Mouse (Mus musculus) heart, postnatal 0 days (tissue): Measurements from ENCODE around the gene Bckdhb. TPM values are rescaled to one million over a fixed set of nuclear protein-coding genes. Genes with fewer than 3 reads are reported as not detected.
"Not testable (repeated sequence)": the region's sequence is repeated elsewhere in the genome, so short reads cannot be mapped to it uniquely, and the experiment has no call there.

Source experiments
- ATAC-seq: fragments of 200-750 bp; cut with Nextera tagmentation; 2 replicates; pipeline ENCODE4 v1.8.0; 2017; ENCODE audit warnings: low read depth, moderate number of reproducible peaks, moderate library complexity; ENCODE audit not compliant: insufficient read depth
- DNase-seq: peaks from one replicate; pipeline ENCODE4 v3.0.0-alpha.2; 2016; ENCODE audit warnings: low spot score
- H3K27ac ChIP-seq: fragments of 300-500 bp; sonication (generic); 2 replicates; pipeline ENCODE4 v1.5.1; 2014; ENCODE audit warnings: low read depth, mild to moderate bottlenecking
- H3K27me3 ChIP-seq: fragments of 300-500 bp; sonication (generic); 2 replicates; pipeline ENCODE4 v1.6.1; 2014; ENCODE audit warnings: low read length, mixed read lengths; ENCODE audit not compliant: control insufficient read depth, insufficient read depth
- H3K36me3 ChIP-seq: fragments of 300-500 bp; sonication (generic); replicated peaks from 2 replicates; pipeline ENCODE4 v1.6.1; 2014; ENCODE audit warnings: low read length, mixed read lengths; ENCODE audit not compliant: control insufficient read depth, insufficient read depth
- H3K4me1 ChIP-seq: fragments of 300-500 bp; sonication (generic); 2 replicates; pipeline ENCODE4 v1.6.1; 2014; ENCODE audit warnings: antibody characterized with exemption; ENCODE audit not compliant: control insufficient read depth, insufficient read depth
- H3K4me2 ChIP-seq: fragments of 300-500 bp; sonication (generic); 2 replicates; pipeline ENCODE4 v1.6.1; 2014; ENCODE audit warnings: low read depth, mild to moderate bottlenecking, low read length, moderate library complexity
- H3K4me3 ChIP-seq: fragments of 300-500 bp; sonication (generic); 2 replicates; pipeline ENCODE4 v1.5.1; 2014; ENCODE audit warnings: low read depth, low read length
- H3K9ac ChIP-seq: fragments of 300-500 bp; sonication (generic); replicated peaks from 2 replicates; pipeline ENCODE4 v1.6.1; 2014; ENCODE audit warnings: low read depth, low read length, mixed read lengths
- H3K9me3 ChIP-seq: fragments of 300-500 bp; sonication (generic); replicated peaks from 2 replicates; pipeline ENCODE4 v1.6.1; 2016; ENCODE audit warnings: low read length; ENCODE audit not compliant: control insufficient read depth
- CTCF ChIP-seq: IDR thresholded peaks from 2 replicates; pipeline ENCODE4 v1.5.1; 2016; ENCODE audit warnings: antibody characterized with exemption, control low read depth, low read depth
- EP300 ChIP-seq: IDR thresholded peaks from 2 replicates; pipeline ENCODE4 v1.6.1; 2016; ENCODE audit warnings: antibody characterized with exemption, low read depth
- WGBS: fragments of 180-500 bp; shearing (Covaris S2); extraction: QIAGEN DNeasy Blood & Tissue Kit; methylation state at CpG from one replicate; pipeline ENCODE4 v1.1.7; 2014; 5-methylcytosine and 5-hydroxymethylcytosine counted together
- polyA plus RNA-seq: library from polyadenylated mRNA; unstranded; fragments of >200 nt; fragmentation: Nextera tagmentation; extraction: Ambion mirVana; gene quantifications from 2 replicates; pipeline ENCODE4 v1.2.1, GENCODE M21; 2015
- total RNA-seq: library from RNA; depleted of rRNA; stranded (reverse); fragments of >200 nt; gene quantifications from 2 replicates; pipeline ENCODE4 v1.2.3, GENCODE M21; 2014; ENCODE audit warnings: low replicate concordance

Gene Bckdhb
- total and polyA plus RNA-seq, 2 experiments from 2014 or later = 40.5 to 89.5 TPM

- TF ChIP-seq EP300 (no peak), CTCF (no peak)
- WGBS = 83% methylated on average over 5 of the region's 5 CpGs
- H3K4me2 ChIP-seq = peak overlapping the region; percentile 89
- no peaks in the 10 kb centered on the region for H3K27me3 ChIP-seq
- ATAC-seq (no peak), DNase-seq (no peak)
- no peaks in the 10 kb centered on the region for H3K36me3 ChIP-seq
- H3K4me3 ChIP-seq = peak overlapping the region; percentile 88
- no peak overlapping the region for H3K27ac ChIP-seq
- peaks cover 9% of the 10 kb centered on the region for H3K4me1 ChIP-seq
- no peaks in the 10 kb centered on the region for H3K9me3 ChIP-seq
- no peak overlapping the region for H3K9ac ChIP-seq
Measured at GRCm38 (mm10) chr9:83924356-83924755, 589 bp upstream of the Bckdhb start.

DNA sequence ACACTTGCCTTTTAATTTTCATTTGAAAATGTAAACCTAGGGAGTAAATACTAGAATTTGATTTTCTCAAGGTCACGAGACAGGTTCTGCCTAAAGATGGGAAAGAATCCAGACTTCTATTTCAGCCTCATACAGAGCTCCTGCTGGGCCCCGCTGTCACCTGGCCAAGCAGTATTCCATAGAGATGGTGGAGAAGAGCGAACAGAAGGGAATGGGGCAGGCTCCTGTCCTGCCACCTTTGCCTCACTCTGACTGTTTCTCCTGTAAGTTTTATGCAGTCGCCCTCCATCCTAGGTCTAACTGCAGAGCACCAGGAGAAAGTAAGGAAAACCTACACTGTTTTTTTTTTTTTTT, 720 bp downstream of the Bckdhb start:
- no peak for ATAC-seq
- H3K36me3 ChIP-seq = no peaks in the 10 kb centered on the region
- H3K4me2 ChIP-seq = peak overlapping the region; percentile 89
- H3K27me3 ChIP-seq = no peaks in the 10 kb centered on the region
- WGBS = 41% methylated on average over 4 of the region's 4 CpGs
- no peak for DNase-seq
- H3K9me3 ChIP-seq = no peaks in the 10 kb centered on the region
- H3K4me1 ChIP-seq = peaks cover 9% of the 10 kb centered on the region
- H3K27ac ChIP-seq = peak overlapping the region; percentile 77; the same call in 1 of the 2 replicates
- H3K9ac ChIP-seq = peak overlapping the region; percentile 78
- no peak for TF ChIP-seq EP300
- no peak for TF ChIP-seq CTCF
- peak overlapping the region; percentile 88 for H3K4me3 ChIP-seq

DNA sequence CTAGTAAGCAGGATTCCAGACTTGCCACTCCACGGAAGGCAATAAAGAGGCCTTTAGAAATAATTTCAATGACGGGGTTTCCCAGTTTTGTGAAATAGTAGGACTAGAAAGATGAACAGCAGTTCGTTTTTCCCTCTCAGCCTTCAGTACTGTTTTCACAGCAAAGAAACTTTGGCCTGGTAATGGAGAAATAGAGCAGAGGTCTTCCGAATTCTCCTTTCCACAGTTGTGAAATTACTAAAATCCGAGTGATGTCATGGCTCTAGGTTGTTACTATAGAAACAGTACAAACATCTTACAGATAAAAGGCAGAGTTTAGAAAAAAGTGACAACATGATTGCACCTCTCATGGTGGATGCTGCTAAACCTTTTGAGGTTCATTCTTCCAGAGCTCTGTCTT, 1.4 kb downstream of the Bckdhb start:
- ATAC-seq (no peak), DNase-seq (no peak)
- 77% methylated on average over 5 of the region's 5 CpGs for WGBS
- Histone ChIP-seq H3K4me2 (no peak overlapping the region), H3K27ac (no peak overlapping the region), H3K27me3 (no peaks in the 10 kb centered on the region), H3K4me3 (no peak overlapping the region), H3K4me1 (peaks cover 9% of the 10 kb centered on the region), H3K36me3 (no peaks in the 10 kb centered on the region), H3K9me3 (no peaks in the 10 kb centered on the region), H3K9ac (no peak overlapping the region)
- TF ChIP-seq EP300 (no peak), CTCF (no peak)

GRCm38 (mm10) chr9:83939501-83939900, 14.6 kb downstream of the Bckdhb start:
- H3K9me3 ChIP-seq, DNase-seq, H3K9ac ChIP-seq, H3K27me3 ChIP-seq, H3K4me3 ChIP-seq, H3K4me1 ChIP-seq, H3K4me2 ChIP-seq, ATAC-seq, H3K36me3 ChIP-seq, H3K27ac ChIP-seq: not testable (repeated sequence)

- Histone ChIP-seq H3K27ac (no peak overlapping the region), H3K27me3 (no peaks in the 10 kb centered on the region), H3K4me3 (no peak overlapping the region), H3K4me1 (no peaks in the 10 kb centered on the region), H3K9me3 (no peaks in the 10 kb centered on the region), H3K4me2 (no peak overlapping the region), H3K9ac (no peak overlapping the region), H3K36me3 (no peaks in the 10 kb centered on the region)
- DNase-seq (no peak), ATAC-seq (no peak)
- TF ChIP-seq EP300 (no peak), CTCF (no peak)
- 87% methylated on average over 3 of the region's 3 CpGs for WGBS
Measured at GRCm38 (mm10) chr9:83940016-83940415, 15.1 kb downstream of the Bckdhb start.

DNA sequence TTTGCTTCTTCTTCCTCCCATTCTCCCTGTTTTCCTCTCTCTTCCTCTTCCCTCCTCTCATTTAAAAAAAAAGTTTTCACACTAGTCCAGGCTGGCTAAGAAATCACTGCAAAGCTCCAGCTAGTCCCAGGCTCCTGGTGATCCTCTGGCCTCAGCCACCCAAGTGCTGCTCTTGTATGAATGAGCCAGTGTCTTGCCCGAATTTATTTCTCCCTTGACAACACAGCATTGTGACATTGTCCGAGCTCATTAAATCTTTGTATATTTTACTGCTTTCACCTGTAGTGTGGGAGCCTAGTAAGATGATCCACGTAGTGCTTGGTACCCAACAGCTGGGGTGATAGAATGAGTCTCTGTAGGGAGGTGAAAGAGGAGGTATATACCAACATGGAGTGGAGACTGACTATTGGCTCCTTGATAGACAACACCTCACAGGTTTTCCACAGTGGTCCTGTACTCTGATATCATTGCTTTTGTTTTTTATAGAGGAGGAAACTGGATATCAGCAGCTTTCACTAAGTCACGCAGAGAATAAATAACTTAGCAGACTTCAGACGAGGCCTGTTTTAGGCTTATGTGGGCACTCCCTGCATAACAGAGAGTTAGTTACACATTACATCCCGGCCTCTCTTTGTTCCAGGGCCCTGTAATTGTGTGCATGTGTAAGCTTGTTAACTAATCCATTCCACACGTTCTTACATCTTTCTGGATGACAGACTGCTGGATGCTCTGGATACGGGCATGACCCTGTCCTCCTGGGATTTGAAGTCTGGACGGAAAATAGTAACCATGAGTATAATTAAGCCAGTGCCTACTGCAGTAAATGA, 15.8 kb downstream of the Bckdhb start:
- WGBS = 81% methylated on average over 9 of the region's 9 CpGs
- no peaks in the 10 kb centered on the region for H3K36me3 ChIP-seq
- no peaks in the 10 kb centered on the region for H3K27me3 ChIP-seq
- no peak overlapping the region for H3K4me2 ChIP-seq
- H3K9ac ChIP-seq = no peak overlapping the region
- ATAC-seq (no peak), DNase-seq (no peak)
- H3K4me3 ChIP-seq = no peak overlapping the region
- no peaks in the 10 kb centered on the region for H3K4me1 ChIP-seq
- no peak overlapping the region for H3K27ac ChIP-seq
- TF ChIP-seq EP300 (no peak), CTCF (no peak)
- no peaks in the 10 kb centered on the region for H3K9me3 ChIP-seq
